Mouse (Mus musculus) urinary bladder, adult 2 months (tissue): ENCODE measurements at regions not wholly inside any gene's neighbourhood (a gene's known extent, or its start where the extent isn't known, plus 50 kb on each side); places are given as distances from the start of the nearest gene placed in this dataset.
"Not testable (repeated sequence)": the region's sequence is repeated elsewhere in the genome, so short reads cannot be mapped to it uniquely, and the experiment has no call there.

Experiments
- DNase-seq: peaks from one replicate; pipeline ENCODE4 v3.0.0; 2022; ENCODE audit warnings: low spot score

DNA sequence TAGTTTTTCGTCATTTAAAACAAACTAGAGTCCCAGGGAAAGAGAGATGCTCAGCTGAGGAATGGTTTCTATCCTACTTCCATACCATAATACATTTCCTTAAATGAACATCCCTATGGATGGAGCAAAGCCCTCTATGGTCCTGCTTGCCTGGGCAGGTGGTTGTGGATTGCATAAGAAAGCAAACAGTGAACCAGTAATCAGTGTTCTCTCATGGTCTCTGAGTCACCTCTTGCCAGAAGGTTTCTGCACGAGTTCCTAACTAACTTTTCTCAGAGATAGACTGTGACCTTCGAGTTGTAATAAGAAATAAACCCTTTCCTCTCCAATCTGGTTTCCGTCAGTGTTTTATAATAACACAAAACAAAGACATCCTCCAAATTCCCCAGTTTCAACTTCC lies 62.9 kb upstream of the Bet1 start:
- DNase-seq, result no peak

DNA sequence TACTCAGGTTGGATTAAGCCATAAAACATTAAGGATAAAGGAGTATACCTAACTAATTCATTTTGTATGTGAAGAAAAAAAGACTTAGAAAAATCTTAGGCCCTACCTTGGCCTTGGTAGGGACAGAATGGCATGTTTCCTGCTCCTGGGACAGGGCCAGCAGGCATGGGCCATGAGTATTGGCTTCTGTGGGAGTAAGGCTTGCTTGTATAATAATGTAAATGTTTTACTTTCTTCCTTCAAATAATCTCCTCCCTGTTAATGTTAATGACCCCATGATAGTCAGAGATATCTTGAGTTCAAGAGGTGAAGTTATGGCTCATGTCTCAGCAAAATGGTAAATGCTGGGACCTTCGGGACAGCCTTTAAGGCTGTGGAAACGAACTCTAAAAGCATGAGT lies 71.5 kb upstream of the Bet1 start:
- DNase-seq, result no peak

DNA sequence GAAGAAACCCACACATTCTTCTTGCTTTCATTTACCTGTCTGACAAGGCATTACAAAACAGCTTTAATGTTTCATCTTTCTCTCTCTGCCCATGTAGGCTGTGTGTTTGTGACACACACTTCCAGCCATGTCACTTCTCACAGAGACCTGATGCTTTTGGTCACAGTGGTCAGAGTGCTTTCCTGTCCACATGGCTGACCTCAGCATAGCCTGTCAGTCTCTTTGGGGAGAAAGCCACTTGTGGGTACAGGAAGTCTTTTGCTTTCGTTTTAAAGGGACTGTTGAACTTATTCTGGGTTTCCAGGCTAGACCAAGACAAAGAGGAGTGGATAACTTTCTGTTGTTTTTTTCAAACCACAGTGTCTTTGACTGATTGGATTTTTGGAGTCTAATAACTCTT lies 77.0 kb upstream of the Bet1 start:
- no peak for DNase-seq

DNA sequence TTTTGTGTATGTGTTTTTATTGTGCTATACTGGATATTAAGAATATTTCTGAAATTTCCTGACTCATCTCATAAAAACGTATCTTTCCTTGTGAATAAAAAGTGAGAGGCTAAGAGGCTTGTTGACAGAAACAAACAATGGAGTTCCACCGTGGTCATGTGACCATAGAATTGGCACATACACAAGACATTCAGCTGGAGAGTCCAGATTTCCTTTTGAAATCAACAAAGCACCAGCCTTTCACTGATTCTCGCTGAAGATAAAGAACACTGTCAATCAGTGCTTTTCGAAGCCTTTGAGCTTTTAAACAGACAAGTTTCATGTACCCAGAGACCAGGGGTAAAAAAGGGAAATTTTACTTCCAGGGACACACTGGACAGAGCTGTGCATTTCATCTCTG lies 80.3 kb upstream of the Bet1 start:
- no peak for DNase-seq

DNA sequence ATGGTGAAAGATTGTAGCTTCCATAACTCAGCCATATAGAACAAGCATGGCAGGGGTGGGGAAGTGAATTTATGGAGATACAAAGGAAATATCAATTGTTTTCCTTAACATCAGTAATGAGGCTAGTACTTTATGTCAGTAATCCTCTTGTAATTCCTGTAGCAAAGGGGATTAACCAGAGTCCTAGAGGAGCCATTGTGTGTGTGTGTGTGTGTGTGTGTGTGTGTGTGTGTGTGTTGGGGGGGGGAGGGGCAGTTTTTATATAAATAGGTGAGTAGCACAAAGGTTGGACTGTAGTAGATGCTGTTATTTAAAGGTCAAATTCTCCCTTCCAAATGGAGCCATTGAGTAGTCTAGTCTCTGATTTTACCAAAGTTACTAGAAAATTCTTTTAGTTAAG lies 81.0 kb upstream of the Bet1 start:
- DNase-seq, result no peak

GRCm38 (mm10) chr6:4171561-4171960 lies 84.8 kb upstream of the Bet1 start:
- no peak for DNase-seq

- no peak for DNase-seq
These were observed 100.9 kb upstream of the Bet1 start for GRCm38 (mm10) chr6:4187683-4188082.

GRCm38 (mm10) chr6:4190976-4191375 lies 104.2 kb upstream of the Bet1 start:
- DNase-seq, result peak; percentile 20

DNA sequence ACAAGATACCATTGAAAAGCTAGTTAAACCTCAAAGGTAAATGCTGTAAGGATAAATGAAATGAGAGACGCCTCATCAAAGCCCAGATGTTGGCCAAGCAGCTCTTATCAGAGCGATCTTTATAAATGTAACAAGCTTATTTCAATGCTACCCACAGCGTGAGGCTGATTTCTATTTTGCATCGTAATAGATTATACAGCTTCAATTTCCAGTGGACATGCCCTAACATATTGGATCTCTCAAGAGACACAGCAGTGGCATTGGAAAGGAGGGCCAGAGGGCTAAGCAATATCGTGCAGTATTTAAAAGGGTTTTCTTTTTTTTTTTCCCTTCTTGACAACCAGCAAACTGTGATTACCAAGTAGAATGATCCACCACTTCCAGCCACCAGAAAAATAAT lies 106.5 kb upstream of the Bet1 start:
- no peak for DNase-seq

- DNase-seq, result no peak
These were observed 114.4 kb upstream of the Bet1 start for GRCm38 (mm10) chr6:4201176-4201575.

- DNase-seq, result no peak
These were observed 118.9 kb upstream of the Bet1 start for GRCm38 (mm10) chr6:4205681-4206080.

- DNase-seq, result no peak
These were observed 158.7 kb upstream of the Bet1 start for GRCm38 (mm10) chr6:4245265-4246112.

GRCm38 (mm10) chr6:4246113-4246419 lies 159.3 kb upstream of the Bet1 start:
- DNase-seq, result no peak

- DNase-seq, result no peak
These were observed 189.8 kb upstream of the Bet1 start for GRCm38 (mm10) chr6:4276607-4277006.

GRCm38 (mm10) chr6:4277245-4277890 lies 190.6 kb upstream of the Bet1 start:
- DNase-seq, result no peak

- no peak for DNase-seq
These were observed 204.6 kb upstream of the Bet1 start for GRCm38 (mm10) chr6:4291380-4291779.

DNA sequence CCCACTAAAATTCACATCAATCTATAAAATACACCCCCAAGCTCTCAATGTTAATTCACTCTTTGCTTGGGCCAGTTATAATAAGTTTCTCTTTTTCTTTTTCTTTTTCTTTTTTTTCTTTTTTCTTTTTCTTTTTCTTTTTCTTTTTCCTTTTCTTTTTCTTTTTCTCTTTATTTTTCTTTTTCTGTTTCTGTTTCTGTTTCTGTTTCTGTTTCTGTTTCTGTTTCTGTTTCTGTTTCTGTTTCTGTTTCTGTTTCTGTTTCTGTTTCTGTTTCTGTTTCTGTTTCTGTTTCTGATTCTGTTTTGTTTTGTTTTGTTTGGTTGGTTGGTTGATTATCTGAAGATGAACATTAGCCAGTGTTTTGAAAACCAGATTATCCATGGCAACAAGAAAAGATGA lies 201.2 kb upstream of the Col1a2 start:
- not testable (repeated sequence) for DNase-seq

- DNase-seq, result no peak
These were observed 154.7 kb upstream of the Col1a2 start for GRCm38 (mm10) chr6:4349953-4350352.

GRCm38 (mm10) chr6:4362220-4362619 lies 142.4 kb upstream of the Col1a2 start:
- no peak for DNase-seq

GRCm38 (mm10) chr6:4375465-4376037 lies 129.1 kb upstream of the Col1a2 start:
- DNase-seq, result no peak

- DNase-seq, result no peak
These were observed 107.8 kb upstream of the Col1a2 start for GRCm38 (mm10) chr6:4396808-4397207.

- no peak for DNase-seq
These were observed 106.7 kb upstream of the Col1a2 start for GRCm38 (mm10) chr6:4397695-4398598.
